Comparison of ENCODE assay signal across 9 mouse cellular contexts in genomic region chr1:20801682-20802390, GRCm38 (mm10). TPM values are rescaled to one million over a fixed set of nuclear protein-coding genes. Genes with fewer than 3 reads are reported as not detected.
A peak's percentile ranks its signal among the peaks of the same experiment; 100 is the strongest.
DNase-seq lines count a peak whose midpoint lies in the region; ATAC-seq and TF ChIP-seq lines count a peak whose summit lies in the region.
"Had no signal": no experiment of that assay in that cellular context is flagged by ENCODE, and none has a peak within 500 bp of the region (broad histone marks: within the 10 kb centered on the region; RNA-seq: fewer than 3 reads in every experiment).

No protein-coding gene starts in this region.

- H3K4me3 ChIP-seq in midbrain, embryonic 11.5 days (ENCODE audit: low read depth, low read length): no peak overlapping the region
- H3K4me3 ChIP-seq in midbrain, embryonic 10.5 days: no peak overlapping the region
- no peak overlapping the region for H3K4me3 ChIP-seq in hindbrain, postnatal 0 days (ENCODE audit: low read length)
- H3K4me3 ChIP-seq: embryonic facial prominence, embryonic 15.5 days had no signal

- peak; percentile 81 for TF ChIP-seq CTCF in hindbrain, postnatal 0 days (IDR thresholded peaks at IDR 0.05; ENCODE audit: low read depth)

- peak; percentile 56; the same call in 1 of the 2 replicates for ATAC-seq in midbrain, embryonic 11.5 days (ENCODE audit: low FRiP score)
- ATAC-seq in hindbrain, postnatal 0 days: peak; percentile 79

- no peaks in the 10 kb centered on the region for H3K4me1 ChIP-seq in midbrain, embryonic 11.5 days (ENCODE audit: control insufficient read depth, insufficient read depth, low read length)
- no peaks in the 10 kb centered on the region for H3K4me1 ChIP-seq in midbrain, embryonic 10.5 days
- H3K4me1 ChIP-seq in hindbrain, postnatal 0 days (ENCODE audit: insufficient read depth, low read length): no peaks in the 10 kb centered on the region
- H3K4me1 ChIP-seq: embryonic facial prominence, embryonic 15.5 days had no signal

- H3K36me3 ChIP-seq in midbrain, embryonic 11.5 days (ENCODE audit: control insufficient read depth, insufficient read depth, low read length): peaks cover 35% of the 10 kb centered on the region
- H3K36me3 ChIP-seq in midbrain, embryonic 10.5 days: peaks cover 88% of the 10 kb centered on the region
- H3K36me3 ChIP-seq in hindbrain, postnatal 0 days (ENCODE audit: insufficient read depth, low read length): no peaks in the 10 kb centered on the region; the same call in 1 of the 2 replicates

- no peak overlapping the region for H3K4me2 ChIP-seq in midbrain, embryonic 11.5 days
- H3K4me2 ChIP-seq in hindbrain, postnatal 0 days (ENCODE audit: low read depth, low read length): no peak overlapping the region
- H3K4me2 ChIP-seq: embryonic facial prominence, embryonic 15.5 days had no signal

- WGBS in midbrain, embryonic 11.5 days: 84% methylated on average over 8 of the region's 8 CpGs
- 90% methylated on average over 8 of the region's 8 CpGs for WGBS in midbrain, embryonic 10.5 days
- WGBS in hindbrain, postnatal 0 days: 72% methylated on average over 8 of the region's 8 CpGs

- no peaks in the 10 kb centered on the region for H3K27me3 ChIP-seq in midbrain, embryonic 11.5 days (ENCODE audit: control insufficient read depth, insufficient read depth, low read length)
- H3K27me3 ChIP-seq in midbrain, embryonic 10.5 days (ENCODE audit: low read depth, poor library complexity, severe bottlenecking): no peaks in the 10 kb centered on the region
- H3K27me3 ChIP-seq in hindbrain, postnatal 0 days (ENCODE audit: insufficient read depth, low read length): no peaks in the 10 kb centered on the region
- H3K27me3 ChIP-seq: embryonic facial prominence, embryonic 15.5 days had no signal

- peak; percentile 88 for DNase-seq in midbrain, embryonic 11.5 days (ENCODE audit: low spot score, missing footprints)
- DNase-seq in midbrain, embryonic 10.5 days (ENCODE audit: low spot score): no peak
- DNase-seq in cerebellum, postnatal 14 days: peak; percentile 21 to 37
- DNase-seq in hindbrain, postnatal 0 days (ENCODE audit: low spot score): peak; percentile 85
- peak; percentile 3 for DNase-seq in lung, postnatal 14 days
- no peak for DNase-seq in spleen, postnatal 36 days (ENCODE audit: low spot score in 2 of 2)
- DNase-seq in thymus, postnatal 10 days (ENCODE audit: low spot score in 2 of 2): no peak

- no peaks in the 10 kb centered on the region for H3K9me3 ChIP-seq in midbrain, embryonic 11.5 days (ENCODE audit: control insufficient read depth, low read length)
- no peaks in the 10 kb centered on the region for H3K9me3 ChIP-seq in midbrain, embryonic 10.5 days (replicated peaks)
- no peaks in the 10 kb centered on the region for H3K9me3 ChIP-seq in hindbrain, postnatal 0 days (ENCODE audit: low read length)
- H3K9me3 ChIP-seq: embryonic facial prominence, embryonic 15.5 days had no signal

- no peak overlapping the region for H3K27ac ChIP-seq in midbrain, embryonic 11.5 days (ENCODE audit: low read depth, low read length)
- no peak overlapping the region for H3K27ac ChIP-seq in midbrain, embryonic 10.5 days (replicated peaks)
- no peak overlapping the region for H3K27ac ChIP-seq in hindbrain, postnatal 0 days
- H3K27ac ChIP-seq: embryonic facial prominence, embryonic 15.5 days; liver, embryonic 14.5 days had no signal

- no peak overlapping the region; the same call in 1 of the 2 replicates for H3K9ac ChIP-seq in midbrain, embryonic 11.5 days (ENCODE audit: low read length)
- no peak overlapping the region for H3K9ac ChIP-seq in hindbrain, postnatal 0 days (replicated peaks; ENCODE audit: low read length)
- H3K9ac ChIP-seq: embryonic facial prominence, embryonic 15.5 days; liver, embryonic 14.5 days had no signal

RNA-seq across cellular contexts. Expression of gene Il17f, which starts 11.4 kb away (rescaled TPM):
- polyA plus RNA-seq in midbrain, embryonic 11.5 days (2014; fragmentation: Nextera tagmentation; extraction: Ambion mirVana): 0.14 TPM in 1 of 2 replicates, not detected in the other
- 0.24 TPM in 1 of 2 replicates, not detected in the other for polyA plus RNA-seq in midbrain, embryonic 10.5 days (2016; fragmentation: Nextera tagmentation; extraction: Ambion mirVana)
- not detected in 2 replicates for total RNA-seq in hindbrain, postnatal 0 days (2014; rRNA removed)
- 0.19 TPM in 1 of 2 replicates, not detected in the other for polyA plus RNA-seq in hindbrain, postnatal 0 days (2015; fragmentation: Nextera tagmentation; extraction: Ambion mirVana)
- polyA plus RNA-seq: embryonic facial prominence, embryonic 15.5 days had no signal

RNA-seq across cellular contexts. Expression of gene Mcm3, which starts 18.3 kb away (rescaled TPM):
- polyA plus RNA-seq in midbrain, embryonic 11.5 days (2014; fragmentation: Nextera tagmentation; extraction: Ambion mirVana): 195 and 210 TPM in 2 replicates
- 269 and 296 TPM in 2 replicates for polyA plus RNA-seq in midbrain, embryonic 10.5 days (2016; fragmentation: Nextera tagmentation; extraction: Ambion mirVana)
- total RNA-seq in hindbrain, postnatal 0 days (2014; rRNA removed): 23.1 and 39.9 TPM in 2 replicates
- 17.4 and 18.1 TPM in 2 replicates for polyA plus RNA-seq in hindbrain, postnatal 0 days (2015; fragmentation: Nextera tagmentation; extraction: Ambion mirVana)

Comparison
In these comparisons a context has a peak if more than half of its experiments do, and no peak if none do; other contexts are left out.
1. DNase-seq: peak in midbrain, embryonic 11.5 days (single experiment), cerebellum, postnatal 14 days (2 of 2), hindbrain, postnatal 0 days (single experiment) and lung, postnatal 14 days (single experiment); none in midbrain, embryonic 10.5 days (single experiment), spleen, postnatal 36 days (0 of 2) and thymus, postnatal 10 days (0 of 2).
2. RNA of gene Mcm3, which starts 18.3 kb away (polyA plus RNA-seq): 269 to 296 TPM in midbrain, embryonic 10.5 days and 195 to 210 TPM in midbrain, embryonic 11.5 days; 17.4 to 18.1 TPM in hindbrain, postnatal 0 days; every median in the first group is over 10 times any median in the second.